Mouse (Mus musculus) lung, adult 2 months (tissue): ENCODE measurements at regions not wholly inside any gene's neighbourhood (a gene's known extent, or its start where the extent isn't known, plus 50 kb on each side); places are given as distances from the start of the nearest gene placed in this dataset.

Source experiments
- CTCF ChIP-seq: fragments of 200-500 bp; IDR thresholded peaks from 2 replicates; pipeline ENCODE4 v1.5.1; 2011; ENCODE audit warnings: mild to moderate bottlenecking, low read length, control low read depth; ENCODE audit not compliant: insufficient read depth
- POLR2A ChIP-seq: fragments of 200-500 bp; IDR thresholded peaks from 2 replicates; pipeline ENCODE4 v1.6.1; 2011; ENCODE audit warnings: low read depth, mild to moderate bottlenecking, control low read depth, low read length, borderline replicate concordance; ENCODE audit errors: extremely low read depth

GRCm38 (mm10) chr14:100336926-100337325 is 52.4 kb upstream of the Klf12 start:
- TF ChIP-seq CTCF (no peak), POLR2A (no peak)
